Mouse (Mus musculus): ENCODE results near the gene Btbd35f5.
"Not testable (repeated sequence)": the region's sequence is repeated elsewhere in the genome, so short reads cannot be mapped to it uniquely, and the experiment has no call there.

Btbd35f5 gene

DNA sequence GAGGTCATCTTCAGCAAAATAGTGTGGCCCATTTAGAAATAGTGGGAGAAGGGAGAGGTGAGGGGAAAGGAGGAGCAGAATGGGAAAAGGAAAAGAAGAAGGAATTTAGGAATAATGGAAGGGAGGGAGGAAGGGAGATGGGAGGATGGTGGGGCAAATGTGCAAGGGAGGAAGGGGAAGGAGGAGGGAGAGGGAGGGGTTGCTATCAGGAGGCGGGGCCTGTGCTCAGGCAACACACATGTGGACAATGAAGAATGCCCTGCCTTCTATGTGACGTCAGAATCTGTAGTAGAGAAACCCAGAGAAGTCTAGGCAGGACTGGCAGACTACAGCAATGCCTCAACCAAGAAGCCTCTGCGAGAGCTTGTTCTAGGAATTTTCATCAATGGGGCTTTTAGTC lies at the start of gene Btbd35f5:
Btbd35f5 (plus strand) TSS at position 301 of the 400 bp plus-strand sequence.
- DNase-seq: not testable (repeated sequence)

DNA sequence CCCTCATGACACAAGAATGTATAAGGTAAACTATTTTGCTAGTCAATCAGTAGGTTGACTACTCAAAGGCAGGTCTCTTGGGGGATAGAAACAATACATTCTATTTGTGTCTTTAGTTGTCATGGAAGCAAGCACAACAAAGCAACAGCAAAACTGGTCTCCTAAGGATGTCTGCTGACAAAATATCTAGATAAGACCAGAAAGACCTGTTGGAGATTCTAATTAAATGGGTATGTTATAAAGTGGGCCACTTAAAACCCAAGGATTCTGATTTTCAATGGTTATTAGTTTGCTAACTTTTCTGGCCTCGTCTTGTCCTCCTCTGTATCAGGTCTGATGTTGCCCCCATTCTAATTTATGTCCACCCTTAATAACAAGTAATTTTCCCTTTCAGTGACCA lies 32.2 kb upstream of the Btbd35f5 start, which contains the start of gene Gm21789:
Gm21789 (plus strand) TSS at position 301 of the 400 bp plus-strand sequence.
- not testable (repeated sequence) for DNase-seq

Measured in right cerebral cortex, postnatal 14 days (tissue).